ENCODE assay signal across 29 mouse cellular contexts in genomic region chr19:17752841-17753240, GRCm38 (mm10).
DNase-seq lines count a peak whose midpoint lies in the region; ATAC-seq lines count a peak whose summit lies in the region.
"Had no signal": no experiment of that assay in that cellular context is flagged by ENCODE, and none has a peak within 500 bp of the region (broad histone marks: within the 10 kb centered on the region; RNA-seq: fewer than 3 reads in every experiment).

No protein-coding gene starts in this region.

- no peaks in the 10 kb centered on the region for H3K9me3 ChIP-seq in embryonic facial prominence, embryonic 15.5 days (replicated peaks)
- H3K9me3 ChIP-seq in forebrain, embryonic 15.5 days, result no peaks in the 10 kb centered on the region
- H3K9me3 ChIP-seq: heart, embryonic 10.5 days; heart, embryonic 15.5 days; limb, embryonic 13.5 days; liver, embryonic 13.5 days; neural tube, embryonic 12.5 days had no signal

- 22% methylated on average over 3 of the region's 3 CpGs for WGBS in embryonic facial prominence, embryonic 15.5 days
- 51% methylated on average over 3 of the region's 3 CpGs for WGBS in forebrain, embryonic 15.5 days

- H3K9ac ChIP-seq in embryonic facial prominence, embryonic 15.5 days, result no peak overlapping the region
- H3K9ac ChIP-seq in forebrain, embryonic 15.5 days (replicated peaks), result no peak overlapping the region
- H3K9ac ChIP-seq: heart, embryonic 15.5 days; limb, embryonic 13.5 days; liver, embryonic 13.5 days; neural tube, embryonic 12.5 days had no signal

- DNase-seq in adrenal gland, postnatal 14 days, result peak; percentile 24
- no peak for DNase-seq in adrenal gland, postnatal 10 days
- DNase-seq in kidney, adult 9 months, result peak; percentile 17
- no peak for DNase-seq in kidney, adult 11 months
- DNase-seq in Muller cell, postnatal 12 days (ENCODE audit: inconsistent ontology term), result peak; percentile 38
- DNase-seq: cerebellum, adult 2 months; cerebellum, postnatal 14 days; gastrocnemius, postnatal 25 days; heart, adult 11 months; liver, embryonic 13.5 days; lung, adult 18-20 months; lung, postnatal 14 days; right cerebral cortex, postnatal 4 days; thymus, adult 18-20 months; thymus, postnatal 25 days had no signal

- no peak overlapping the region for H3K4me3 ChIP-seq in embryonic facial prominence, embryonic 15.5 days (replicated peaks)
- no peak overlapping the region for H3K4me3 ChIP-seq in forebrain, embryonic 15.5 days
- H3K4me3 ChIP-seq: heart, embryonic 10.5 days; heart, embryonic 15.5 days; limb, embryonic 13.5 days; liver, embryonic 13.5 days; myocyte; neural tube, embryonic 12.5 days had no signal

- no peaks in the 10 kb centered on the region for H3K4me1 ChIP-seq in embryonic facial prominence, embryonic 15.5 days
- H3K4me1 ChIP-seq in forebrain, embryonic 15.5 days, result no peaks in the 10 kb centered on the region
- H3K4me1 ChIP-seq: heart, embryonic 10.5 days; heart, embryonic 15.5 days; limb, embryonic 13.5 days; liver, embryonic 13.5 days; neural tube, embryonic 12.5 days had no signal

- H3K27me3 ChIP-seq in embryonic facial prominence, embryonic 15.5 days, result no peaks in the 10 kb centered on the region
- H3K27me3 ChIP-seq in forebrain, embryonic 15.5 days, result no peaks in the 10 kb centered on the region
- H3K27me3 ChIP-seq: heart, embryonic 15.5 days; limb, embryonic 13.5 days; liver, embryonic 13.5 days; neural tube, embryonic 12.5 days had no signal

- no peak overlapping the region for H3K4me2 ChIP-seq in embryonic facial prominence, embryonic 15.5 days (replicated peaks)
- no peak overlapping the region for H3K4me2 ChIP-seq in forebrain, embryonic 15.5 days (replicated peaks)
- H3K4me2 ChIP-seq: heart, embryonic 15.5 days; limb, embryonic 13.5 days; liver, embryonic 13.5 days; midbrain, embryonic 11.5 days; neural tube, embryonic 12.5 days had no signal

- peak; percentile 43; the same call in 1 of the 2 replicates for ATAC-seq in embryonic facial prominence, embryonic 15.5 days (ENCODE audit: insufficient number of reproducible peaks, low FRiP score, low TSS enrichment, low read depth)
- ATAC-seq in monocyte, adult 5-6 weeks (replicated peaks; ENCODE audit: insufficient number of reproducible peaks, low FRiP score, low TSS enrichment, poor library complexity, severe bottlenecking), result no peak
- ATAC-seq in forebrain, embryonic 15.5 days (replicated peaks), result no peak
- ATAC-seq: forebrain, embryonic 14.5 days; hindbrain, embryonic 16.5 days; midbrain, embryonic 16.5 days had no signal

- H3K36me3 ChIP-seq in embryonic facial prominence, embryonic 15.5 days, result no peaks in the 10 kb centered on the region
- no peaks in the 10 kb centered on the region for H3K36me3 ChIP-seq in forebrain, embryonic 15.5 days
- H3K36me3 ChIP-seq: heart, embryonic 10.5 days; heart, embryonic 15.5 days; limb, embryonic 13.5 days; liver, embryonic 13.5 days; neural tube, embryonic 12.5 days had no signal

- H3K27ac ChIP-seq in embryonic facial prominence, embryonic 15.5 days (replicated peaks), result no peak overlapping the region
- H3K27ac ChIP-seq in forebrain, embryonic 15.5 days (replicated peaks), result no peak overlapping the region
- H3K27ac ChIP-seq: heart, embryonic 10.5 days; heart, embryonic 15.5 days; kidney, postnatal 0 days; limb, embryonic 13.5 days; liver, embryonic 13.5 days; neural tube, embryonic 12.5 days; stomach, postnatal 0 days had no signal

Comparison
In these comparisons a context has a peak if more than half of its experiments do, and no peak if none do; other contexts are left out.
1. DNase-seq: peak in adrenal gland, postnatal 14 days (single experiment), kidney, adult 9 months (single experiment) and Muller cell, postnatal 12 days (single experiment); none in adrenal gland, postnatal 10 days (single experiment) and kidney, adult 11 months (single experiment).